Mouse (Mus musculus): ENCODE measurements around the gene Lmf2.

DNA sequence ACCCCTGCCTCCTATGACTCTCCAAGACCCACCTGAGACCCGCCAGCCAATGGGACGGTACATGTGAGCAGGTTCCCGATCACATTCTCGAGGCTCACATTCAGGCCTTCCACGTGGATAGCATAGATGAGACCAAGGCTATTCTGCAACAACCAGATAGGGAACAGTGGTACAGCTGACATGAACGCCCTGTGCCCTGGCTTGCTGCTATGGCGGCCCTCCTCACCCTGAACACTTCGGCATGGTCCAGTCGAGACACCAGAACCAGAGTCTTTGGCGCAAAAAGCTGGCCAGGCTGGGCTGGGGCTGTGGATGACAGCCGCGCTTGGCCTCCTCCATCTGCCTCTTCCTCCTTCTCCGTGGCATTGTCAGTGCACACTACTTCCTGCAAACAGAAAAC lies 48.0 kb downstream of the Lmf2 start:
- TF ChIP-seq CTCF (IDR thresholded peaks at IDR 0.05; ENCODE audit: extremely low read depth, insufficient read length, insufficient replicate concordance, low read depth, low read length), result no peak
- no peak for TF ChIP-seq POLR2A (IDR thresholded peaks at IDR 0.05; ENCODE audit: low read depth, low read length)

Data from small intestine, adult 2 months (tissue).